Mouse (Mus musculus): ENCODE results near the gene Far2.

Far2 gene

DNA sequence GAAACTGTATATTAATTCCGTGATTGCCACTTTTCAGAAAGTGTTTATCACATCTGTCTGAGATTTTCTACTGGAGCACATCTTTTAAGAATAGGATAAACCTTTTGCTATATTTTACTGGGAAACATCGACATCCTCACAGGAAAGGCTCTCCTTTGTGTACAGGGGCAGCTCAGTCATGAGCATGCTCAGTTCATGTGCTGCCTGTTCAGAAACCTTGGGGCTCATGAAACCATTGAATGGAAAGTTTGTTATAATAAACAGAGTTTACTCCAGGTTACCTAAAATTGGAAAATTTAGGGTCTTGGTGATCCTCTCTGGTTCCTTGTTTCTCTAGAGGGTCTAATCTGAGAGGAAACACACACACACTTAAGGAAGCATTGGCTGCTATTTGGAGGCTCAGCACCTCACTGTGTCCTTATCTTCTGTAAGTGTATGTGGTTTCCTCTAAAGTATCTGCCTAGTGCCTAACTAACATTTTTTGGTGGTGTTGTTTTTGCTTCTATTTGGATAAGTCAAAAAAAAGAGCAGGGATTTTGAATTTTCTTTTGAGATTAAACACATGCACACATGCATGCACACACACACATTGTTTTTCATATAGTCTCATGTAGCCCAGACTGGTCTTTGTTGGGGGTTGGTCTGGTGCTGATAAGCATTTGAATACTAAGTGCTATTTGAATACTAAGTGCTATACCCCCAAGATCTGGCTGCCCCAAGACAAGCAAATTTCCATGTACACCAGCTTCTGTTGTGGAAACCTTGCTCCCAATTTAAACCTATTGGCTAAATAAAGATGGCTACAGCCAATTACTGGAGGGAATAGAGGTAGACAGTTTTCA, 171.4 kb downstream of the Far2 start:
- no peak for DNase-seq (ENCODE audit: low read depth, low spot score)

DNA sequence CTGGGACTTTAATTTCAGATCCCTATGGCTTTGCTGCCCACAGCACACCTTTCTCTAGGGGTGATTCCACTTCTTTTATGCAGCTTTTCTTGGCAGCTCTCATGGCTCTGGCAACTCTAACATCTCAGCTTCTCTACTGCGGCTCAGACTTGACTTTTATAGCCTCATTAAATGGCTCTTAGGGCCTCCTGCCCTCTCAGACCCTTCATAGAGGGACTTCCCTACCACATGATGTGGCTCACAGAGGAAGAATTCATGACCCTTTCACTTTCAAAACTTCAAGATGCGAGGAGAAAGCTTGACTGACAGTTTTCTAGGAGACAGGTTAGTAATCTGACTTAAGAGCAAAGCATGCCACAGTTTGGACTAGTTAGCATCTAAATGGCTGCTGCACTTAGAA, 175.6 kb downstream of the Far2 start:
- no peak for DNase-seq (ENCODE audit: low read depth, low spot score)

DNA sequence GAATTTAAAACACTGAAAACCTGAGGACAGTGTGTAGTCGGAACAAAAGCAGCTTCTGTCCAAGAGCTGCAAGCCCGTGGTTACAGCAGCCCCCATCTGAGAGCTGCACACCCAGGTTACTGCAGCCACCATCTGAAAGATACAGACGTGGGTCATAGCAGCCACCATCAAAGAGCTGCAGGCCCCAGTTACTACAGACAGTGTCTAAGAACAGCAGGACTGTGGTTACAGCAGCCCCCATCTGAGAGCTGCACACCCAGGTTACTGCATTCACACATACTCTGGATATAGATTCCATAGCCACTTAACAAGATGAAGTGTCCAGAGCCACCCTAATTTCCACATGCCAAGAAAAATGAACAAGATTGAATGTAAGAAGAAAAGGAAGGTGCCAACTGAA, 180.5 kb downstream of the Far2 start:
- no peak for DNase-seq (ENCODE audit: low read depth, low spot score)
